Mouse (Mus musculus): ENCODE measurements around the gene Lbr.

GRCm38 (mm10) chr1:181771871-181772270 lies 71.0 kb downstream of the Lbr start:
- TF ChIP-seq CTCF (IDR thresholded peaks at IDR 0.05) = no peak
- TF ChIP-seq POLR2A (IDR thresholded peaks at IDR 0.05; ENCODE audit: insufficient read depth, low read depth, low read length) = no peak
